Mouse (Mus musculus): ENCODE data around the gene Rabgap1. TPM values are rescaled to one million over a fixed set of nuclear protein-coding genes. Genes with fewer than 3 reads are reported as not detected.
A peak's percentile ranks its signal among the peaks of the same experiment; 100 is the strongest.
"Not testable (repeated sequence)": the region's sequence is repeated elsewhere in the genome, so short reads cannot be mapped to it uniquely, and the experiment has no call there.

Gene Rabgap1
- 10 to 100 TPM; 89.6 to 97.1 TPM for total RNA-seq (2021)
- long read RNA-seq, experiment 1, full-length matches to known transcripts: 31 of 55 reads
- long read RNA-seq, experiment 1, partial matches to known transcripts: 9 of 55 reads
- long read RNA-seq, experiment 1, other reads (novel, unspliced or antisense): 15 of 55 reads
- long read RNA-seq, experiment 2, full-length matches to known transcripts: 25 of 43 reads
- long read RNA-seq, experiment 2, partial matches to known transcripts: 12 of 43 reads
- long read RNA-seq, experiment 2, other reads (novel, unspliced or antisense): 6 of 43 reads

DNA sequence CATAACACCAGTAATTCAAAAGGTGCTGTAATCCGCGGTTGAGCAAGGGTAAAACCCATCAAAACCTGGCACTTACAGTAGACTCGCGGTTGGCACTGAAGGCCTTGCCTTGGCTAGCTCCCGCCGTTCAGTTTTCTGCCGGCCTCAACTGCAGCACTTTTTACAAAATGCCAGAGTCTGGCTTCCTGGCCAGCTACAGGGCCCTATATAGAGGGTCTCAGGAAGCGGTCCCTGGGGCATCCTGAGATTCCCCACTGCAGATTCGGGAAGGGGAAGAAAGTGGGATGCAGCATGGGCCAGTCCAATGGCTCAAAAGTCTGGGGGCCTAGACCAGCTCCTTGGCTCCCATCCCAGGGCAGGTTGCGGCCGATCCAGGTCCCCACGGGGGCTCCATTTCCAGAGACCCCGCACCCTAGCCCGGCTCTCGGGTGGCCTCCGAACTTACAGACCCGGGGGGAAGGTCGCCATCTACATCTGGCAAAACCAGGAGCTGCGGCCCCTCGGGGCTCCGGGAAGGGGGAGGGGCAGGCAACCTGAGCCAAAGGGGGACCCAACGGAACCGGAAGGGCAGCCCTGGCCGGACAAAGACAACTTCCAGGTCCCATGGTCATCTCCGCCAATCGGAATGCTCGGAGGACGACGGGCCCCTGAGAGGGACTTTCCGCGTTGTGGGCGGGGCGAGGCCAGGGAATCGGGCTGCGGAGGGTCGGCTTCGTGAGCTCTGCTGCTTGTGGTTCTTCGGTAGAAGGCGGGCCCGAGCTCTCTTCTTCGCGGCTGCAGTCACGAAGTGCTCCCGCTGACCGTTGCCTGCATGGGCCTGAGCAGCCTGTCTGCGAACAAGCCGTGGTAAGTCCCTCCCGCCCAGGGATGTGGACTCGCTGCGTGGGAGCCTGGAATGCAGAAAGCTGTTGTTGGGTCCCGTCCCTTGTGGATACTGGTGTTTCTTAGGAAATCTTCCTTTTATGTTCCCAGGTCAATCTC, at the start of gene Rabgap1, which contains the start of the genes Zbtb26 and Zbtb6:
Gene Rabgap1 (plus strand): TSS at position 669 of the 981 bp plus-strand sequence.
Gene Zbtb26 (minus strand): TSS at position 525 of the 981 bp plus-strand sequence.
Gene Zbtb6 (minus strand): TSS at position 561 of the 981 bp plus-strand sequence.
- DNase-seq (ENCODE audit: low spot score in 2 of 2): peak; percentile 97

DNA sequence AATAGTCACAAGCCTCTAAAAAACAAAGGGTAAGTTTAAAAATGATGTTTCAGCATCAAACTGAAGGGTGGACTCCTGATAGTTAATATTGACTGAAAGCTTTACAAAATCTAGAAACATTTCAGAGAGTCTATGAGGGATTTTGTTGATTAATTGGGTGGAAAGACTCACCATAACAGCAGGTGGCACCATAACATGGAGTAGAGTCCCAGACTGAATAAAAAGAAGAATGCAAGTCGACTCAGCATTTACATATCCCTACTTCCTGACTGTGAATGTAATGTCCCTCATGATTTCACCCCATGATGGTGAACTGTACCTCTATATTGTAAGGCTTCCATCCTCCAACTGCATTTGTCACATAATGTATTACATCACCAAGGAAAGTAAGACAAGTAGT, 47.5 kb upstream of the Rabgap1 start:
- DNase-seq (ENCODE audit: low spot score in 2 of 2): no peak

DNA sequence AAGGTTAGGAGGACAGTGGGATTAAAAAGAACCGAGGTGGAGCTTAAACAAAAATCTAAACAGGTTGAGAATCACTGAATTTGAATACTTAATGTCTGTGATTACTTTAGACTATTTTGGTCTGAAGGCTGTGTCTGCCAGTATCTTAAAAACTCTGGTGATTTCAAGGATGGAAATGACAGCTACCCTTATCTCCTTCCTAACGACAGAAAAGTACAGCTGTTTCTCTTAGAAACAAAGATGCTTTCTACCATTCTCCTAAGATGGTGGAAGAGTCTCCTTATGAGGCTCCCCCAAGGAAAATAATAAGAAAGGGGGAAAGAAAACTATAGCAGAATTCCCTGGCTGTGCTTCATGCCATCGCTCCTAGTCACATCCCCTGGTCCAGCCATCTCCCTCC, 21.2 kb upstream of the Rabgap1 start:
- DNase-seq (ENCODE audit: low spot score in 2 of 2): no peak

DNA sequence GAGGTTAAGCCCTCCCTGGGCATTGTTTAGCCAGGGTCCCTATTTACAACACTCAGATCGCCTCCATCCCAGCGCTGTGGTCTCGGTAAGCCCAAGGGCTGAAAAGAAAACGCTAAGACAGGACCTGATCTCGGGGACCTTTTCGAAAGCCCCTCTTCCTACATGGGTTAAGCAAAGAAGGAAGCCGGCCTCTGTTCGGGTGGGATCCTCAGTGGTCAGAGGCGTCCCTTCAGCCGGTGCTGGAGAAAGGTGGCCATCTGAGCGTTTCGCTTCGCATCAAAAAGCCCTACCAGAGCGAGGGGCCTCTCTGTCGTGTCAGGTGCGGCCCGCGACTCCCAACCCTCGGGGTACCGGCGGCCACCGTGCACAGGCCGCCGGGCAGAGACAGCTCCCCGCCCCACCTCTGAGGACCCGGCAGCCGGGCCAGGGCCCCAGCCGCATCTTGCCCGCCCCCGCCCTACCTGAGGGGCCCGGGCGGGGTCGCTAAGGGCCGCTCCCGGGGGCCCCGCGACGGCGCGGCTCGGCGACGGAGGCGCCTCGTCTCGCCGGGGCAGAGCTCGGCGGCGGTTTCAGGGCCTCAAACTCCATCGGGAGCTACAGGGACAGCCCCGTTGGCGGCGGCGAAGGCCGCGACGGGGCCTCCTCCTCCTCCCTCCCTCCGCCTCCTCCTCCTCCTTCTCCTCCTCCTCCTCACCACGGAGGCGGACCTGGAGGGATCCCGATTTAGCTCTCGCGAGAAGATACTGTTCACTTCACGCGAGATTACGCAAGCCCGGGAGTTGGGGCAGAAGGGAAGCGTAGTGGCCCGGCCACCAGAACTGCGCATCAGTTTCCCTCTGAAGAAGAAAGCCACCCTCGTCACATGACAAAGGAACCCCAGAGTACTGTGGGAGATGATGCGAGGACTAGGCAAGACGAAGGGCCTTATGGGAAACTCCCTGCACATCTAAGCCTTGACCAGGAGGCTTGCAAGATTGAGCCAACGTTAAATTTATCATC, 20.5 kb upstream of the Rabgap1 start, which contains the start of gene Rc3h2:
Gene Rc3h2 (minus strand): TSS at position 598 of the 999 bp plus-strand sequence.
- DNase-seq (ENCODE audit: low spot score in 2 of 2): peak; percentile 91 to 94

DNA sequence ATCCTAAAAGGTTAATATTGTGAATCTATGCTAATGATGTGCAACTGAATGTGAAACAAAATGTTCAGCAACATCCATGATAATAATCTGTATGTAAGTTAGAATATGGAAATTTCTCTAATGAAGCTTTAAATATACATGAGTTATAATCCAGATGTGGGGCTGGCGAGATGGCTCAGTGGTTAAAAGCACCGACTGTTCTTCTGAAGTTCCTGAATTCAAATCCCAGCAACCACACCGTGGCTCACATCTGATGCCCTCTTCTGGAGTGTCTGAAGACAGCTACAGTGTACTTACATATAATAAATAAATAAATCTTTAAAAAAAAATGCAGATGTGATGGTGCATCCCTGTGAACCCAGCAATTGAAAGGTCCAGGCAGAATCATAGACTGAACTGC, 19.4 kb upstream of the Rabgap1 start:
- DNase-seq (ENCODE audit: low spot score in 2 of 2): no peak

DNA sequence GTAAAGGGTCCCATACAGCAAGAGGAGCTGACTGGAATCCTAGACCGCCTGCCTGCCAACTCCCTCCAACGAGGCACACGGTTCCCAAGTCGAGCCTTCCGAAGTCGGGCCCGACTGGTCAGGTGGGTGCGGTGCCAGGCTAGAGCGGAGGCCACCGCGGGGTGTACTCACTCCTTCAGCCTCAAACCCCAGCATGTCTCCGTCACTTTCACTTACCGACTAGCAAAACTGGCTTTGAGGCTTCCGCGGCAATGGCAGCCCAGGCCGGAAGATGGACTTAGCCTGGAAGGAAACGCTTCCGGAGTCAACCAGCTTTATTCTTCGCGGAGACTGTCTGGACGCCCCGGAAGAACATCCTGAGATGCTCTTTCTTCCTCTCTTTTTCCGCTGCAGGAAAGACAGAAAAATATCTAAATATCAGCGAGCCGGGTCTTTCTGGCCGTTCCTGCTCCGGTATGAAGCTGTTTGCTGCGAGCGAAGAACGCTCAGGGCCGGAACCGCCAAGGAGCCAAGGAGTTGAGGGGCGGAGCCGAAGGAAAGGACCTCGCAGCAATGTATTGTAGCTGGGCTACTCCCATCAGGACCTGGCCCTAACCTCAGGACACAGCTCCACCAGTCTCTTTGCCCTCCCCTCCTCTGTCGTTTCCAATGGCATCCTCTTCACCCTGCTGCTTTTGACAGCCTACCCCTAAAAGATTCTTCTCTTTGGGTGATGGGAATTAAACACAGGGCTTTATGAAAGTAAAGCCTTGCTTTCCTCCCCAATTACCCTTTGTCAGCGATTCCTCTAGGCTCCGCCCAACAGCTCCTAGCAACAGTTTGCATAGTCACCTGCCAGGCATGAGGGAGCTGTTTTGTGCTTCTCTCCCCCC, 12.2 kb upstream of the Rabgap1 start:
- peak; percentile 85 to 87 for DNase-seq (ENCODE audit: low spot score in 2 of 2)

DNA sequence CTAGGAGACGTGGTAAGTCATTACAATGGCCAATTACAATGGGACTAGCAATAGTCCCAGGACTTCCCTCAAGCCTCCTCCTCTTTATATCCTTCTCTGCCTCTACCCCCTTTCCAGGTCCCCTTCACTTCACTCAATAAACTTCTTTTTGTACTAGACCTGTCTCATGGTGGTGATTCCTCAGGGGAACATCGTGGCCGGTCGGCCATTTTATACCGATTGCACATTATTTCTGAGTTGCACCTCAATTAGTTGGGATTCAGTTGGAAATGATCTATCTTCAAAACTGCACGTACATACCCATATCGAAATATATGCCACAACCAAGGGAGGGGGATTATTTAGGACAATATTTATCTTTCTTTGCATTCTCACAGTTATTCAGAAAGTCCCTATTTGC, 11.5 kb upstream of the Rabgap1 start:
- no peak for DNase-seq (ENCODE audit: low spot score in 2 of 2)

DNA sequence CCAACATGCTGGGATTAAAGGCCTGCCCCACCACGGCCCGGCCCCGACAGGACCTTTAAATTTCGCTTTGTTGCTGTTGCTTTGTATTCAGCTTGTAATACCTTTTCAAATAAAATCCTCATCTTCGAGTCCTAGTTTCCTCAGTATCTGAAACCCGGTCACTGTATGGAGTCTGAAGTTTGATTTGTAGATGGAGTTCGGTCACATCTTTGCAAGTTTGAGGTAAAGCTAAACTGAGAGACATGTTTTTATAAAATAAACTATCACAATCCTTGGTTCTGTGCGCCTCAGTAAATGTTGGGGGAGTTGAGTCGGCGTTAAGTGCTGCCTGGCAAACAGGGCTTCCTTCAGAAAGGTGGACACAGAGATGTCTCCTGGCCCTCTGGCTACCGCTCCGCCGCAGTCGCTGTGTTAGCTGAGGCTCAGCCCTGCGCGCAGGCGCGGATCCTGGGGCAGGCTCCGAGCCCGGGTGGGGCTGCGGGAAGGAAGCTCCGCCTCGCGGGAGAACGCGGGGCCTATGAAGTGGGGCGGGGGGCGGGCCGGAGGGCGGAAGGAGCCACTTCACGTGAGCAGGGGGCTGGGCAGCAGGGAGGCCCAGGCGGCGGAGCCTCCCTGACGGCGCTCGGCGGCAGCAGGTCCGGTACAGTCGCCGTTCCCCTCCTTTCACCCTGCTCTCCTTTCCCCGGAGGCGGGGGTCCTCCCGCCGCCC, 8.7 kb downstream of the Rabgap1 start:
- DNase-seq (ENCODE audit: low spot score in 2 of 2): peak; percentile 90 to 93

DNA sequence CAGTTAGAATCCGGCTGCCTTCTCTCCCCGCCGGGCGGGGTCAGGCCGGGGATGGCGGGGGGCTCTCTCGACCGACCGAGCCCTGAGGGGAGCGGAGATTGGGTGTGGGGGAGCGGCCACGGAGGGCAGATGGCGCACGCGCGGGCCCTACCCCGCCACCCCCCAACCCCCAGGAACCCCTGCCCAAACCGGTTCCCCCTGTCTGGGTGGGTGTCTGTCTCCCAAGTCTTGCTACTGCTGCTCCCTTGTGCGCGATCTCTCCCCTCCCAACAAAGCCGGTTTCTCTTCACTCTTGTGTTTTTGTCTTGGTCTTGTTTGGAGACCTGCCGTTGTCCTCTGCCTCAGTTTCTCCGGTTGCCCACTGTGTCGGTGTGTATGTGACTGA, 9.3 kb downstream of the Rabgap1 start:
- no peak for DNase-seq (ENCODE audit: low spot score in 2 of 2)

DNA sequence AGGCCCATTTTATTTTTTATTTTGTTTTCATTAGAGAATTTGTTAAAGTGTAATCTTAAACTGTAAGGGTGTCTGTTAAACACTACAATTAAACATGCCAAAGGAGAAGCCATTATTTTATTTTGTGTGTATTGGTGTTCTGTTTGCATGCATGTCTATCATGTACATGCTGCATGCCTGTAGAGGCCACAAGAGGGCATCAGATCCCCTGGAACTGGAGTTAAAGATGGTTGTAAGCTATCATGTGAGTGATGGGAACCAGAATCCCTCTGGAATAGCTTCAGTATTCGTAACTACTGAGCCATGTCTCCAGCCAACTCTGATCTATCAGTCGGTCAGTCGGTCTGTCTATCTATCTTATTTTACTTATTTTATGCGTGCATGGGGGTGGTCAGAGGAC, 17.6 kb downstream of the Rabgap1 start:
- no peak for DNase-seq (ENCODE audit: low spot score in 2 of 2)

DNA sequence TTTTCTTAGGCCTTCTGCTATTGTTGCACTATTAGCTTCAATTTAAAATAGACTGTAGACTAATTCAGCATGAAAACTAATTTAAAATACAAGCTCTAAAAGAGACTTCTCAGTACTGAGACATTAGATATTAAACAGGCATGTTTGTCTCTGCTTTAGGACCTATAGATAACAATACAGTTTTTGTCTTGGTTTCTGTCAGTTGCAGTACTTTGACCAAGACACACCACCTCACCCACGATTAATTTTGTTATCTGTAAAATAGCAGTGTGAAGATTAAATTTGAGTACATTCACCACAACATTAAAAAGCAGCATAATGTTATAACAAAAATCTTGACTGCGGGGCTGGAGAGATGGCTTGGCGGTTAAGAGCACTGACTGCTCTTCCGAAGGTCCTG, 23.2 kb downstream of the Rabgap1 start:
- DNase-seq (ENCODE audit: low spot score in 2 of 2): no peak

DNA sequence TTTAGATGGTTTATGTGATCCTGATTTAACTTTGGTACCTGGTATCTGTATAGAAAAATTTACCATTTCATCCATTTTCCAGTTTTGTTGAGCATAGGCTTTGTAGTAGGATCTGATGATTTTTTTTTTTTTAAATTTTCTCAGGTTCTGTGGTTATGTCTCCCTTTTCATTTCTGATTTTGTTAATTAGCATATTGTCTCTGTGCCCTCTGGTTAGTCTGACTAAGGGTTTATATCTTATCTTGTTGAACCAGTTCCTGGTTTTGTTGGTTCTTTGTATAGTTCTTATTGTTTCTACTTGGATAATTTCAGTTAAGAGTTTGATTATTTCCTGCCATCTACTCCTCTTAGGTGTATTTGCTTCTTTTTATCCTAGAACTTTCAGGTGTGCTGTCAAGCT, 36.5 kb downstream of the Rabgap1 start:
- no peak for DNase-seq (ENCODE audit: low spot score in 2 of 2)

DNA sequence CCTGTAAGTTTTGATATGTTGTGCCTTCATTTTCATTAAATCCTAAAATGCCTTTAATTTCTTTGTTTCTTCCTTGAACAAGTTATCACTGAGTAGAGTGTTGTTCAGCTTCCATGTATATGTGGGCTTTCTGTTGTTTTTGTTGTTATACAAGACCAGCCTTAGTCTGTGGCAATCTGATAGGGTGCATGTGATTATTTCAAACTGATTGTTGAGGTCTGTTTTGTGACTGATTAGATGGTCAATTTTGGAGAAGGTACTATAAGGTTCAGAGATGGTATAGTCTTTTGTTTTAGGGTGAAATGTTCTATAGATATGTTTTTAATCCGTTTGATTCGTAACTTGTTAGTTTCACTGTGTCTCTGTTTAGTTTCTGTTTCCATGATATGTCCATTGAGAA, 37.0 kb downstream of the Rabgap1 start:
- no peak for DNase-seq (ENCODE audit: low spot score in 2 of 2)

DNA sequence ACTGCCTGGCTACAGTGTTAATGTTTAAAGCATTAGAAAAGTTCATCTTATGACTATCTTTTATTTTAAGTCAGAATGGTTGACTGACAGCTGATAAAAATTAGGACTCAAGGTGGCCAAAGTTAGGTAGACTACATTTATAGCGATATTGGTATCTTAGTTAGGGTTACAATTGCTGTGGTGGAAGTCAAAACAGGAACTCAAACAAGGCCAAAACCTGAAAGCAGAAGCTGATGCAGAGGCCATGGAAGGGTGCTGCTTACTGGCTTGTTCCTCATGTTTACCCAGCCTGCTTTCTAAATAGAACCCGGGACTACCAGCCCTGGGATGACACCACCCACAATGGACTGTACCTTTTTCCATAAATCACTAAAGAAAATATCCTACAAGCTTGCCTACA, 41.1 kb downstream of the Rabgap1 start:
- DNase-seq (ENCODE audit: low spot score in 2 of 2): no peak

DNA sequence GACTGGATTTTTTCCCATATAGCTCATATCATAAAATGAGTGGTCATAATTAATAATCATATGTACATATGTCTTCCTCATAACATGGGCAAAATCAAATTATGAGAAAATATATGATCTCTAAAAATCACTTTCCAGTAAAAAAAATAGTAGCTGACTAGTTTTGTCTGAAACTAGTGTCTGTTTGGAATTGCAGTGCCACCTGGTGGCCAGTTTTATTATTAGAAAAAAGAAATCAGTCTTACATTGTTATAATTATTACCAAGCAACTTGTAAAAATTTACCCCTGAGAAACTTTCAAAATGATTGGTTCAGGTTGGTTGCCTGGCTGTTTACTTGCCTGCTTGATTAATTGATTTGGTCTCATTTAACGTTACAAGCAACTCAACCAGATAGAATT, 42.3 kb downstream of the Rabgap1 start:
- peak in 1 of 2 experiments; percentile 24 for DNase-seq (ENCODE audit: low spot score in 2 of 2)

DNA sequence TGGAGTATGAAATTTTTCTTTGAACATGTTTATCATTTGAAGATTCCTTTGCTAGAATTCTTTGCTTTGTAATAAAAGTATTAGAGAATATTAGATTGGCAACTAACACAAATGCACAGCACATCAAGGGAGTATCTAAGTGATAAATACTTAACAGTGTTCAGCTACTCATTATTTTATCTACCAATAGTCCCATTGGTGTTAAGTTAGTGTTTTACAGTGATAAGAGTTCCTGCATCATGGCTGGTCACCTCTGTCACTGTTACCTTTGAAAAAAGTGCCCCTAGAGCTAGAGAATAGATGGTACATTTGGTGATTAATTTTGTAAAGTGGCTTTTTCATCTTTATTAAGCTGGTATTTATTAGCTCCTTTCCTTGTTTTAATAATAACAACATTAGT, 43.3 kb downstream of the Rabgap1 start:
- DNase-seq (ENCODE audit: low spot score in 2 of 2): no peak

DNA sequence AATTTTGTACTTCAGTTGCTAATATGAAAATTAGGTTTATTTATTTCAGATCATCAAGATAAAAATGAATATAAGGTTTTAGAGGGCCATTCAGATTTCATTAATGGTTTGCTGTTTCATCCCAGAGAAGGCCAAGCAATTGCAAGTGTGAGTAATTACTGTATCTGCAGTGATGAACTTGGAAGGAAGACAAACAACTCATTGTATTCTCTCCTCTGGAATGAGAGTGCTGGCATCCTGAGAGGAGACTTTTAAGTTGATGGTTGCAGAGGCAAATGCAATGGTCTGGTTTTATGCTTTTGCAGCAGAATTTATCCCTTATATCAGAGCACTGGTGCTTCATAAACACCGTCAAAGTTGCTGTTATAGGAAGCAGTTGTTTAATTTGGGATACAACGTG, 45.9 kb downstream of the Rabgap1 start:
- DNase-seq (ENCODE audit: low spot score in 2 of 2): no peak

DNA sequence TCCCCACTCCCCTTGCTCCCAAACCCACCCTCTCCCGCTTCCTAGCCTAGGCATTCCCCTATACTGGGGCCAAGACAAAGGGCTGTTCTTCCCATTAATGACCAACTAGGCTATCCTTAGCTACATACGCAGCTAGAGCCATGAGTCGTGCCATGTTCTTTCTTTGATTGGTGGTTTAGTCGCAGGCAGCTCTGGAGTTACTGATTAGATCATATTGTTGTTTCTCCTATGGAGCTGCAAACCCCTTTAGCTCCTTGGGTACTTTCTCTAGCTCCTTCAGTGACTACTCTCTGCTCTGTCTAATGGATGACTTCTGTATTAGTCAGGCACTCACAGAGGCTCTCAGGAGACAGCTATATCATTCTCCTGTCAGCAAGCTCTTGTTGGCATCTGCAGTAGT, 54.2 kb downstream of the Rabgap1 start:
- no peak for DNase-seq (ENCODE audit: low spot score in 2 of 2)

DNA sequence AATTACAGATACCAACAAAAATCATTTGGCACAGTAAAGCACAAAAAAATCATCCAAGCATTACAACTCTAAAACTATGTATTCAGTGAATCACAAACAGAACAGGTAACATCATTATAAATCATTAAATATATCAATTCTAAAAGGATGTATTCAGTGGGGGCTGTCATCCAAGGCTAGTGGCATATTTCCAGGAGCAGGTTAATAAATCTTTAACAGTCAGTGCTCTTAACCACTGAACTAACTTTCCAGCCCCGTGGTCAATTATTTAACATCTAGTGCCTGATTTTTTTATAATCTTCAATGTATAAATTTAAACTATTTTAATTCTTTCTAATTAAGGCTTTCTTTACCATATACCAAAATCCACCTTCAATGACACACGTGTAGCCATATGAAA, 62.8 kb downstream of the Rabgap1 start:
- DNase-seq (ENCODE audit: low spot score in 2 of 2): not testable (repeated sequence)

Measured in left cerebral cortex, adult 18-20 months (tissue).